Mouse (Mus musculus) kidney, adult 2 months (tissue): ENCODE results near the gene Tbx3. TPM values are rescaled to one million over a fixed set of nuclear protein-coding genes. Genes with fewer than 3 reads are reported as not detected.

ENCODE experiments used
- DNase-seq: peaks from one replicate; pipeline ENCODE4 v3.0.0; 2021
- H3K27ac ChIP-seq: fragments of 200-500 bp; 2 replicates; pipeline ENCODE4 v1.5.1; 2012; ENCODE audit warnings: low read depth, low read length, control low read depth, inconsistent platforms; ENCODE audit not compliant: insufficient read depth
- H3K27me3 ChIP-seq: fragments of 200-500 bp; replicated peaks from 2 replicates; pipeline ENCODE4 v1.6.1; 2012; ENCODE audit warnings: mild to moderate bottlenecking, moderate library complexity, low read length, inconsistent platforms; ENCODE audit not compliant: control insufficient read depth, insufficient read depth
- H3K36me3 ChIP-seq: fragments of 200-500 bp; 2 replicates; pipeline ENCODE4 v1.6.1; 2012; ENCODE audit warnings: mild to moderate bottlenecking, moderate library complexity, low read length, inconsistent platforms; ENCODE audit not compliant: control insufficient read depth, insufficient read depth
- H3K4me1 ChIP-seq: fragments of 200-500 bp; 2 replicates; pipeline ENCODE4 v1.6.1; 2011; ENCODE audit warnings: low read length; ENCODE audit not compliant: control insufficient read depth, insufficient read depth
- H3K4me3 ChIP-seq: fragments of 200-500 bp; 2 replicates; pipeline ENCODE4 v1.5.1; 2011; ENCODE audit warnings: mild to moderate bottlenecking, low read depth, low read length, control low read depth; ENCODE audit not compliant: insufficient read depth
- CTCF ChIP-seq: fragments of 200-500 bp; conservative IDR thresholded peaks from 2 replicates; pipeline ENCODE4 v1.5.1; 2011; ENCODE audit warnings: low read depth, mild to moderate bottlenecking, control low read depth, low read length, moderate library complexity, mixed read lengths; ENCODE audit not compliant: insufficient read depth, insufficient read length
- POLR2A ChIP-seq: fragments of 200-500 bp; IDR thresholded peaks from one replicate; pipeline ENCODE4 v1.6.1; 2011; ENCODE audit warnings: low read depth, low read length, control low read depth
- WGBS: fragments of 180-500 bp; shearing (Covaris S2); methylation state at CpG from one replicate; pipeline ENCODE4 v1.1.7; 2018; 5-methylcytosine and 5-hydroxymethylcytosine counted together
- polyA plus RNA-seq: library from polyadenylated mRNA; depleted of rRNA; stranded (reverse); fragments of >200 nt; gene quantifications from 2 replicates; pipeline ENCODE4 v1.2.3, GENCODE M21; 2012

Tbx3 gene
- polyA plus RNA-seq, 1 experiment, result 6.9 TPM

DNA sequence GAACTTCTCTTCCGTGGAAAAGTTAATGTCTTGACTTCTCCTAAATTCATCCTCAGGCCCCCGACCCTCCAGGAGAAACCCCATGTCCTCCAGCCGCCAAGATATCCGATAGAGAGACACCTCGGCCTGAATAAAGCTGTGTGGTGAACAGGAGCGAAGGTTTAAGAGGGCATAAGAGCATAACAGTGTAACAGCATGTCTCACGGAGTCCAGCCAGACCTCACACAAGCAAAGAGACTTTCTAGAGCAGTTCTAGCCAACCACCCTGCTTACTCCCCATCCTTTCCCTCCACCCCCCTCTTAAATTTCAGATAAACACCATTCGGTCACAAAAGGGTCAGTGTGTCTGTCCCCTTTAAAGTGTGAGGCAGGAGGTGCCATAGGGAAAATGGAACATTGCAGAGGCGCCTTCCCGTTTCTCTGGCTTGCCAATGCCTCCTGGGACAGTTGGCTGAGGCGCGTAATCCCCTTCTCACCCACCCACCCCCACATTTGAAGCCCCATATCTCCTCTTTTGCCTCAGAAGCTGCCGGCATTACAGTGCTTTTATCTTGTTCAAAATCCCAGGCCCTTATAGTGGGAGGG, 3.0 kb upstream of the Tbx3 start:
- WGBS, result 27% methylated on average over 13 of the region's 13 CpGs
- TF ChIP-seq POLR2A (no peak), CTCF (no peak)
- Histone ChIP-seq H3K27ac (no peak overlapping the region), H3K4me1 (no peaks in the 10 kb centered on the region), H3K36me3 (no peaks in the 10 kb centered on the region), H3K4me3 (no peak overlapping the region), H3K27me3 (peaks cover 5% of the 10 kb centered on the region; the same call in 1 of the 2 replicates)
- no peak for DNase-seq

DNA sequence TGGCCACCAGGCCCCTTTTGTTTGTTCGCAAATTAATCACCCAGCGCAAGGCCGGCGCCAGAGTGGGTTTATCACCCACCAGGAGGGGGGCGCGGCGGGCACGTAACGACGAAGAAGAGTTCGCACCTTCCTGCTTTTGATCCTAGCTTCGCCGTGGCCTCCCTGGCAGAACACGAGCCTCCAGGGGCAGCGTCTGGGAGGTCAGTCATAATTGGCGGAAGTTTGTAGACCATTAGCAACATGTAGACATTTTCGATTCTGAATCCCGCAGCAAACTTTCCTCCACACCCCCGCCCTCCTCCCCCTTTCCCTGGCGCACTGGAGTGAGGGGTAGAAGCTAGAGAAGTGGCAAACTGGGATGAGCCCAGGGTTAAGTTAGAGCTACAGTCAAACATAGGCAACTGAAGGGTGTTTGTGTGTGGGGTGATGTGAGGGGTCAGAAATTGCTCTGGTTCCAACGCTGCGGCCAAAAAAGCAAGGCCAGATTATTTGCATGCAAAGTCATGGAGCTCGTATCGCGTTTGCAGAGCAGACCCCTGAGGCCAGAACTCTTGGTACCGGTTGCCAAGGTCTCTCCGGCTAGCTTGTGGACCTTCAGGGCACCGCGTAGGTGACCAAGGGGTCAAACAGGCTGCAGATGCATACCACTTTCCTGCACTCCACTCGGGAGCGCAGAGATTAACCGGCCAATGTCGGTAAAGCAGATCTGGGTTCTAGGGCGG, 2.1 kb upstream of the Tbx3 start:
- no peak for DNase-seq
- H3K4me1 ChIP-seq, result no peaks in the 10 kb centered on the region
- H3K36me3 ChIP-seq, result no peaks in the 10 kb centered on the region
- no peak overlapping the region for H3K27ac ChIP-seq
- TF ChIP-seq CTCF (no peak), POLR2A (no peak)
- 32% methylated on average over 34 of the region's 34 CpGs for WGBS
- no peak overlapping the region for H3K4me3 ChIP-seq
- peaks cover 3% of the 10 kb centered on the region; the same call in 1 of the 2 replicates for H3K27me3 ChIP-seq

DNA sequence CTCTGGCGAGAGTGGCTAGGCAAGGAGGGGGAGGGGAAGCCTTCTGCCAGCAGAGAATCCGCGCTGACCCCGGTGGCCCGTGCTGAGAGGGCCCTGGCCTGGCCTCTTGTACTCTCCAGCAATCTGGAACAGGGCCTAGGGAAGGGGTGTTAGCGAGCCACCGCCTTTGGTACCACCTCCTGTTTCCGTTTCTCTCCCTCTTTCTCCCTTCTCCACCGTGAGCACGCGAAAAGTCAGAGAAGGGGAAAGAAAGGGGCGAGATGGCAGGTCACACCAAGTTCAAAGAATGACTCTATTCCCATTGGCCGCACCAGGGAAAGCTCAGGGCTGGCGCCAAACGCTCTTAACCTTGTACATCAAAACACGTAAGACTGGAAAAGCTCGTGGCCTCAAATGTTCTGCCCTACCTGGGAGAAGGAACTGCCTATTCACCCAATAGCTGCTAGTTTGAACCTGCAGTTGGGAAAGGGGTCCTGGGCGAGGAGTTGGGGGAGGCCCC, 1.5 kb upstream of the Tbx3 start:
- H3K27ac ChIP-seq, result 0 out of 2 replicates have a peak overlapping the region, but pooled peaks have one; percentile 66
- WGBS, result 32% methylated on average over 18 of the region's 18 CpGs
- TF ChIP-seq POLR2A, result no peak
- no peak for TF ChIP-seq CTCF
- H3K4me1 ChIP-seq, result no peaks in the 10 kb centered on the region
- DNase-seq, result no peak
- no peaks in the 10 kb centered on the region for H3K36me3 ChIP-seq
- H3K4me3 ChIP-seq, result no peak overlapping the region
- peaks cover 3% of the 10 kb centered on the region; the same call in 1 of the 2 replicates for H3K27me3 ChIP-seq

DNA sequence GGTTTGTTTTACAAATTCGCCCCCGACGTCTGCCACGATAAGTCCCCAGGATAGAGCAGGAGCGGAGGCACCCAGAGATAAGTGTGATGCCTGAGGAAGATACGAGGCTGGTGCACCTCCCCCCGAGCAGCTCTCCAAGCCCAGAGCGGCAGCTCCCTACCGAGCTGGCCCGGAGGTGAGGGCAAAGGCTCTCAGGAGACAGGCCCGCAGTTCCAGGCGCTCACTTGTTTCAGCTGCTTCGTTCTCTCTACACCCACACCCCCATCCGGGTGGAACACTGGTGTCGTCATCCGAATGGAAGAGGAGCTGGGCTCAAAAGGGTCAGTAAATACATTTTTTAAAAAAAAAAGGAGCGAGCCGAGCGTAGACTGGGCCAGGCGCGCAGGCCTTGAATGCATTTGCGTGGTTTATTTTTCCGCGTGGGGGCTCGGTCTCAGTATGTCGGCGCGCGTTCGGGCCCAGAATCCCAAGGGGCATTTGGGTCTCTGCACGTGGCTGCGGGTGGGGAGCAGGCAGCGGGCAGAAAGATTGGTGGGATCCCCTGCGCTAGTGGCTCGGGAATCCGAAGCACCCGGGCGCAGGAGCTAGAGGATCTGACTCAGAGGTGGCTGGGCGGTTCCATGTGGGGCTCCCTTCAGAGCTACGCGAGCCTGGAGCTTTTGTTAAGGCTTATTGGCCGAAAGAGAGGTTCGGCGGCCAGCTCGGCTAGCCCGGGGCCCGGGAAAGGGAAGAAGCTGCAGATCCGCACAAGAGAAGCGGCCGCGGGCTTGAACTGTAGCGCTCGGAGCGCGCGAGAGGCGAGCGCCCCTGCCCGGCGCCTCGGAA, 516 bp upstream of the Tbx3 start:
- peaks cover 3% of the 10 kb centered on the region; the same call in 1 of the 2 replicates for H3K27me3 ChIP-seq

DNA sequence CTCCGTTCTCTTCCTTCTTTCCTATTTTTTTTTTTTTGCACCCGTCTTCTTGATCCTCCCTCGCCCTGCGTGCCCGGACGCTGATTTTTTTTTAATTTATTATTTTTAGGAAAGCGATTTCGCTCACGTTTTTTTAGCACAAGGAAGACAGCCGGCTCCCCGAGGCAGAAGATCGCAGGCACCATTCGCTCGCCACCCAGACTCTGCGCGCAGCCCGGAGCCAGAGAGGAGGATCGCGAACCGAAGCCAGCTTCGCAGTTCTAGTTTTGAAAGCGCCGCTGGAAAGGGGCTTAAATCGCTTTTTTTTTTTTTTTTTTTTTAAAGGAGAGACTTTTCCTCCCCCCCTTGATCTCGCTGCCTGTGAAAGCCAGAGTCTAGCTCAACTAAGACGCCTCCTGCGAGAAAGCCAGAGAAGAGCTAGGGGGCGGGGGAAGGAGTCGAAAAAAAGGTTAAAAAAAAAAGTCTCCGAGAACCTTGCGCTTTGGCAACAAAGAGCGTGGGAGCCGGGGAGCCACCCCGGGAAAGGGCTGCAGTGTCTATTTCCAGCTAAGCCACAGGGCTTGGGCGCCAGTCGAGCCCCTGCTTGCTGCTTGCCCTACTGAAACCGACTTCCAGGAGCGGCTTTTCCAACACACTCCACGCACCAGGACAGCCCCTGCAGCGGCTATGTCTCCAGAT, 794 bp downstream of the Tbx3 start:
- 2% methylated on average over 40 of the region's 40 CpGs for WGBS
- Histone ChIP-seq H3K27me3 (peaks cover 3% of the 10 kb centered on the region; the same call in 1 of the 2 replicates), H3K36me3 (no peaks in the 10 kb centered on the region), H3K27ac (peak overlapping the region; percentile 42), H3K4me3 (peak overlapping the region; percentile 65), H3K4me1 (no peaks in the 10 kb centered on the region)
- TF ChIP-seq CTCF (no peak), POLR2A (no peak)
- DNase-seq, result no peak

More for the DNA sequence above, 516 bp upstream of the Tbx3 start:
- peak overlapping the region; percentile 65 for H3K4me3 ChIP-seq
- H3K4me1 ChIP-seq, result no peaks in the 10 kb centered on the region
- 2% methylated on average over 61 of the region's 61 CpGs for WGBS
- peak overlapping the region; percentile 66 for H3K27ac ChIP-seq
- TF ChIP-seq POLR2A, result no peak
- TF ChIP-seq CTCF, result no peak
- H3K36me3 ChIP-seq, result no peaks in the 10 kb centered on the region
- no peak for DNase-seq

DNA sequence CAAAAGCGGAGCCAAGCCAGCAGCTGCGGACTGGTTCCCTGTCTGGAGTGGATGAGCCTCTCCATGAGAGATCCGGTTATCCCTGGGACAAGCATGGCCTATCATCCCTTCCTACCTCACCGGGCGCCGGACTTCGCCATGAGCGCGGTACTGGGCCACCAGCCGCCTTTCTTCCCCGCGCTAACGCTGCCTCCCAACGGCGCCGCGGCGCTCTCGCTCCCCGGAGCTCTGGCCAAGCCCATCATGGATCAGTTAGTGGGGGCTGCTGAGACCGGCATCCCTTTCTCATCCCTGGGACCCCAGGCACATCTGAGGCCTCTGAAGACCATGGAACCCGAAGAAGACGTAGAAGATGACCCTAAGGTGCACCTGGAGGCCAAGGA, 1.5 kb downstream of the Tbx3 start:
- H3K27me3 ChIP-seq, result peaks cover 3% of the 10 kb centered on the region; the same call in 1 of the 2 replicates
- 2% methylated on average over 23 of the region's 23 CpGs for WGBS
- no peaks in the 10 kb centered on the region for H3K4me1 ChIP-seq
- H3K27ac ChIP-seq, result peak overlapping the region; percentile 42; the same call in 1 of the 2 replicates
- H3K36me3 ChIP-seq, result no peaks in the 10 kb centered on the region
- DNase-seq, result no peak
- peak overlapping the region; percentile 65 for H3K4me3 ChIP-seq
- TF ChIP-seq POLR2A (no peak), CTCF (no peak)
